Mouse (Mus musculus) forebrain, embryonic 12.5 days (tissue): Measurements from ENCODE around the gene Lpar4. TPM values are rescaled to one million over a fixed set of nuclear protein-coding genes. Genes with fewer than 3 reads are reported as not detected.

ENCODE experiments used
- ATAC-seq: fragments of 200-750 bp; cut with Nextera tagmentation; 2 replicates; pipeline ENCODE4 v1.8.0; 2017; ENCODE audit warnings: moderate TSS enrichment; ENCODE audit not compliant: low FRiP score
- H3K27ac ChIP-seq: fragments of 300-500 bp; sonication (generic); 2 replicates; pipeline ENCODE4 v1.5.1; 2016; ENCODE audit warnings: mild to moderate bottlenecking
- H3K27me3 ChIP-seq: fragments of 300-500 bp; sonication (generic); 2 replicates; pipeline ENCODE4 v1.6.1; 2016; ENCODE audit warnings: mild to moderate bottlenecking
- H3K36me3 ChIP-seq: fragments of 300-500 bp; sonication (generic); replicated peaks from 2 replicates; pipeline ENCODE4 v1.6.1; 2016; ENCODE audit warnings: mild to moderate bottlenecking
- H3K4me1 ChIP-seq: fragments of 300-500 bp; sonication (generic); 2 replicates; pipeline ENCODE4 v1.6.1; 2016
- H3K4me2 ChIP-seq: fragments of 300-500 bp; sonication (generic); 2 replicates; pipeline ENCODE4 v1.6.1; 2016; ENCODE audit warnings: mild to moderate bottlenecking, moderate library complexity
- H3K4me3 ChIP-seq: fragments of 300-500 bp; sonication (generic); replicated peaks from 2 replicates; pipeline ENCODE4 v1.5.1; 2016; ENCODE audit warnings: mild to moderate bottlenecking
- H3K9ac ChIP-seq: fragments of 300-500 bp; sonication (generic); 2 replicates; pipeline ENCODE4 v1.6.1; 2016; ENCODE audit warnings: mild to moderate bottlenecking
- H3K9me3 ChIP-seq: fragments of 300-500 bp; sonication (generic); 2 replicates; pipeline ENCODE4 v1.6.1; 2016
- WGBS: fragments of 180-500 bp; shearing (Covaris S2); methylation state at CpG from one replicate; pipeline ENCODE4 v1.1.7; 2016; 5-methylcytosine and 5-hydroxymethylcytosine counted together
- polyA plus RNA-seq: library from polyadenylated mRNA; unstranded; fragments of >200 nt; fragmentation: Nextera tagmentation; extraction: Ambion mirVana; gene quantifications from 2 replicates; pipeline ENCODE4 v1.2.1, GENCODE M21; 2016

The Lpar4 gene
- 11.2 and 11.8 TPM in 2 replicates for polyA plus RNA-seq

GRCm38 (mm10) chrX:106920175-106920827 lies at the start of gene Lpar4:
Gene Lpar4, plus strand, starts transcription at chrX:106920625.
- WGBS, result 16% methylated on average over 11 of the region's 11 CpGs
- ATAC-seq, result peak; percentile 96

GRCm38 (mm10) chrX:106871426-106871825 lies 49.0 kb upstream of the Lpar4 start:
- Histone ChIP-seq H3K27me3 (0 out of 2 replicates have a peak, but pooled peaks cover 6% of the 10 kb centered on the region), H3K27ac (no peak overlapping the region), H3K9ac (no peak overlapping the region), H3K36me3 (no peaks in the 10 kb centered on the region), H3K4me2 (no peak overlapping the region), H3K4me3 (no peak overlapping the region), H3K9me3 (no peaks in the 10 kb centered on the region), H3K4me1 (no peaks in the 10 kb centered on the region)
- WGBS, result 44% methylated on average over 3 of the region's 3 CpGs
- peak; percentile 72; the same call in 1 of the 2 replicates for ATAC-seq

More at GRCm38 (mm10) chrX:106920175-106920827, at the start of gene Lpar4:
- Histone ChIP-seq H3K27me3 (peaks cover 6% of the 10 kb centered on the region; the same call in 1 of the 2 replicates), H3K27ac (peak within 1 kb of the TSS; percentile 53; the same call in 1 of the 2 replicates), H3K4me1 (no peaks in the 10 kb centered on the region), H3K4me3 (peak within 1 kb of the TSS; percentile 36), H3K36me3 (no peaks in the 10 kb centered on the region), H3K9me3 (no peaks in the 10 kb centered on the region), H3K4me2 (peak within 1 kb of the TSS; percentile 46), H3K9ac (peak within 1 kb of the TSS; percentile 40; the same call in 1 of the 2 replicates)

- Histone ChIP-seq H3K27me3 (0 out of 2 replicates have a peak, but pooled peaks cover 6% of the 10 kb centered on the region), H3K27ac (no peak overlapping the region), H3K9ac (no peak overlapping the region), H3K4me3 (no peak overlapping the region), H3K4me1 (no peaks in the 10 kb centered on the region), H3K36me3 (no peaks in the 10 kb centered on the region), H3K9me3 (no peaks in the 10 kb centered on the region), H3K4me2 (no peak overlapping the region)
- WGBS, result 40% methylated on average over 3 of the region's 3 CpGs
- no peak for ATAC-seq
Measured at GRCm38 (mm10) chrX:106871894-106872293, 48.5 kb upstream of the Lpar4 start.

GRCm38 (mm10) chrX:106872315-106872714 lies 48.1 kb upstream of the Lpar4 start:
- no peak overlapping the region for H3K4me2 ChIP-seq
- H3K4me1 ChIP-seq, result no peaks in the 10 kb centered on the region
- no peaks in the 10 kb centered on the region for H3K36me3 ChIP-seq
- 61% methylated on average over 4 of the region's 4 CpGs for WGBS
- H3K9ac ChIP-seq, result no peak overlapping the region
- H3K9me3 ChIP-seq, result no peaks in the 10 kb centered on the region
- no peak overlapping the region for H3K4me3 ChIP-seq
- no peak for ATAC-seq
- no peak overlapping the region for H3K27ac ChIP-seq
- 0 out of 2 replicates have a peak, but pooled peaks cover 6% of the 10 kb centered on the region for H3K27me3 ChIP-seq

- Histone ChIP-seq H3K27me3 (no peaks in the 10 kb centered on the region), H3K9ac (no peak overlapping the region), H3K4me2 (no peak overlapping the region), H3K36me3 (no peaks in the 10 kb centered on the region), H3K4me1 (no peaks in the 10 kb centered on the region), H3K27ac (no peak overlapping the region), H3K4me3 (no peak overlapping the region), H3K9me3 (no peaks in the 10 kb centered on the region)
- ATAC-seq, result no peak
- 70% methylated on average over 2 of the region's 2 CpGs for WGBS
Measured at GRCm38 (mm10) chrX:106897707-106898275, 22.6 kb upstream of the Lpar4 start.

GRCm38 (mm10) chrX:106920828-106921619 lies 599 bp downstream of the Lpar4 start:
- no peaks in the 10 kb centered on the region for H3K9me3 ChIP-seq
- no peaks in the 10 kb centered on the region for H3K36me3 ChIP-seq
- no peak for ATAC-seq
- peak overlapping the region; percentile 53; the same call in 1 of the 2 replicates for H3K27ac ChIP-seq
- no peaks in the 10 kb centered on the region for H3K4me1 ChIP-seq
- H3K9ac ChIP-seq, result peak overlapping the region; percentile 40; the same call in 1 of the 2 replicates
- peaks cover 6% of the 10 kb centered on the region; the same call in 1 of the 2 replicates for H3K27me3 ChIP-seq
- H3K4me2 ChIP-seq, result peak overlapping the region; percentile 46
- 15% methylated on average over 9 of the region's 9 CpGs for WGBS
- H3K4me3 ChIP-seq, result peak overlapping the region; percentile 36

GRCm38 (mm10) chrX:106924572-106924971 lies 4.1 kb downstream of the Lpar4 start:
- no peak overlapping the region for H3K27ac ChIP-seq
- H3K27me3 ChIP-seq, result peaks cover 2% of the 10 kb centered on the region; the same call in 1 of the 2 replicates
- no peak overlapping the region for H3K4me3 ChIP-seq
- no peaks in the 10 kb centered on the region for H3K36me3 ChIP-seq
- no peak overlapping the region for H3K9ac ChIP-seq
- no peak overlapping the region for H3K4me2 ChIP-seq
- no peaks in the 10 kb centered on the region for H3K4me1 ChIP-seq
- H3K9me3 ChIP-seq, result no peaks in the 10 kb centered on the region
- ATAC-seq, result no peak

GRCm38 (mm10) chrX:106939326-106939725 lies 18.9 kb downstream of the Lpar4 start:
- Histone ChIP-seq H3K27me3 (no peaks in the 10 kb centered on the region), H3K9ac (no peak overlapping the region), H3K4me3 (no peak overlapping the region), H3K4me1 (no peaks in the 10 kb centered on the region), H3K4me2 (no peak overlapping the region), H3K36me3 (no peaks in the 10 kb centered on the region), H3K27ac (no peak overlapping the region), H3K9me3 (no peaks in the 10 kb centered on the region)
- no peak for ATAC-seq
- 82% methylated on average over 3 of the region's 3 CpGs for WGBS

GRCm38 (mm10) chrX:106950558-106950957 lies 30.1 kb downstream of the Lpar4 start:
- no peak overlapping the region for H3K27ac ChIP-seq

GRCm38 (mm10) chrX:106951016-106951415 lies 30.6 kb downstream of the Lpar4 start:
- H3K4me1 ChIP-seq, result no peaks in the 10 kb centered on the region
- no peaks in the 10 kb centered on the region for H3K9me3 ChIP-seq
- no peak overlapping the region for H3K27ac ChIP-seq
- no peak for ATAC-seq
- H3K4me3 ChIP-seq, result no peak overlapping the region
- no peaks in the 10 kb centered on the region for H3K27me3 ChIP-seq
- 17% methylated on average over 2 of the region's 2 CpGs for WGBS
- H3K4me2 ChIP-seq, result no peak overlapping the region
- no peak overlapping the region for H3K9ac ChIP-seq
- H3K36me3 ChIP-seq, result no peaks in the 10 kb centered on the region

More at GRCm38 (mm10) chrX:106950558-106950957, 30.1 kb downstream of the Lpar4 start:
- no peak overlapping the region for H3K9ac ChIP-seq
- no peaks in the 10 kb centered on the region for H3K36me3 ChIP-seq
- 33% methylated on average over 1 of the region's 1 CpGs for WGBS
- no peak for ATAC-seq
- no peaks in the 10 kb centered on the region for H3K4me1 ChIP-seq
- H3K4me3 ChIP-seq, result no peak overlapping the region
- no peaks in the 10 kb centered on the region for H3K9me3 ChIP-seq
- H3K27me3 ChIP-seq, result no peaks in the 10 kb centered on the region
- H3K4me2 ChIP-seq, result no peak overlapping the region

- no peak overlapping the region for H3K9ac ChIP-seq
- 71% methylated on average over 1 of the region's 1 CpGs for WGBS
- H3K9me3 ChIP-seq, result no peaks in the 10 kb centered on the region
- no peaks in the 10 kb centered on the region for H3K4me1 ChIP-seq
- no peak overlapping the region for H3K4me2 ChIP-seq
- no peak overlapping the region for H3K4me3 ChIP-seq
- H3K27ac ChIP-seq, result no peak overlapping the region
- no peaks in the 10 kb centered on the region for H3K27me3 ChIP-seq
- no peaks in the 10 kb centered on the region for H3K36me3 ChIP-seq
- no peak for ATAC-seq
Measured at GRCm38 (mm10) chrX:106953840-106954239, 33.4 kb downstream of the Lpar4 start.

- H3K27ac ChIP-seq, result no peak overlapping the region
- H3K9ac ChIP-seq, result no peak overlapping the region
- 92% methylated on average over 2 of the region's 2 CpGs for WGBS
- H3K36me3 ChIP-seq, result no peaks in the 10 kb centered on the region
- H3K9me3 ChIP-seq, result no peaks in the 10 kb centered on the region
- no peak overlapping the region for H3K4me3 ChIP-seq
- H3K4me1 ChIP-seq, result no peaks in the 10 kb centered on the region
- no peak for ATAC-seq
- H3K27me3 ChIP-seq, result no peaks in the 10 kb centered on the region
- no peak overlapping the region for H3K4me2 ChIP-seq
Measured at GRCm38 (mm10) chrX:106962233-106962632, 41.8 kb downstream of the Lpar4 start.
